ENCODE assay signal across 13 mouse cellular contexts in the genomic region with DNA sequence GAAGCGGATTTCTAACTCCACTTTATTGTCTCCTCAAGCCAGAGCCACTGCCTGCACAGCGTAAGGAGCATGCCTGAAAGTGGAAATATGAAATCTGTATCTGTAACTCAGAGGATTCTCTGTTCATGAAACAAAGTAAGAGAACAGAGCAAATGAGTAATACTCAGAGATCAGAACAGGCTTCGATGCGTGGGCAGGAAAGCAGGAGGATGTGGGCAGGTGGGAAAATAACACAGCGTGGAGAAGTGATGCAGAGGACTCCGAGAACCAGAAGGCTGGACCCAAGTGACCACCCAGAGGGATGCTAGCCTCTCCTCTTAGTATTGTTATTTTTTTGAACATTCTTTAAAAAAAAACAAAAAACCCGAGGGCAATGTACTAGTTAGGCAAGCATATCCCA.
DNase-seq lines count a peak whose midpoint lies in the region.
"Had no signal": no experiment of that assay in that cellular context is flagged by ENCODE, and none has a peak within 500 bp of the region (broad histone marks: within the 10 kb centered on the region; RNA-seq: fewer than 3 reads in every experiment).

No protein-coding gene starts in this region.

- DNase-seq in frontal cortex, postnatal 36 days (ENCODE audit: low spot score in 2 of 2), result peak; percentile 52 to 53
- no peak for DNase-seq in frontal cortex, postnatal 14 days (ENCODE audit: low spot score in 2 of 2)
- peak; percentile 44 to 47 for DNase-seq in layer of hippocampus, adult 8-10 months (ENCODE audit: low spot score in 2 of 2)
- DNase-seq in layer of hippocampus, adult 9-10 months (ENCODE audit: low spot score), result no peak
- DNase-seq in right cerebral cortex, adult 18-20 months, result peak; percentile 74
- DNase-seq in right cerebral cortex, postnatal 4 days, result no peak
- DNase-seq in layer of hippocampus, adult 9-11 months, result peak; percentile 60
- no peak for DNase-seq in T-cell, adult 2 months (ENCODE audit: low spot score)
- DNase-seq: adrenal gland, postnatal 14 days; cerebellum, adult 18-20 months; cerebellum, postnatal 10 days; gastrocnemius, adult 2 months; gastrocnemius, postnatal 25 days had no signal

Comparison
In these comparisons a context has a peak if more than half of its experiments do, and no peak if none do; other contexts are left out.
1. DNase-seq: peak in frontal cortex, postnatal 36 days (2 of 2), layer of hippocampus, adult 8-10 months (2 of 2), right cerebral cortex, adult 18-20 months (single experiment) and layer of hippocampus, adult 9-11 months (single experiment); none in frontal cortex, postnatal 14 days (0 of 2), layer of hippocampus, adult 9-10 months (single experiment), right cerebral cortex, postnatal 4 days (single experiment) and T-cell, adult 2 months (single experiment).